Mouse (Mus musculus) liver, embryonic 14.5 days (tissue): ENCODE data around the gene Cnp. TPM values are rescaled to one million over a fixed set of nuclear protein-coding genes. Genes with fewer than 3 reads are reported as not detected.

Source experiments
- ATAC-seq: fragments of 200-750 bp; cut with Nextera tagmentation; 2 replicates; pipeline ENCODE4 v1.8.0; 2017; ENCODE audit warnings: moderate number of reproducible peaks, mild to moderate bottlenecking, moderate library complexity; ENCODE audit not compliant: insufficient read depth
- DNase-seq, 3 experiments: peaks; one replicate each; pipeline ENCODE4 v3.0.0-alpha.2; 2012 to 2013; ENCODE audit warnings: low read depth in 3 of 3, low spot score in 3 of 3
- H3K27ac ChIP-seq: fragments of 300-500 bp; sonication (generic); 2 replicates; pipeline ENCODE4 v1.5.1; 2014; ENCODE audit warnings: moderate library complexity, mild to moderate bottlenecking, control low read depth, inconsistent platforms
- H3K27me3 ChIP-seq: fragments of 300-500 bp; sonication (generic); 2 replicates; pipeline ENCODE4 v1.6.1; 2014; ENCODE audit warnings: mild to moderate bottlenecking, low read length, moderate library complexity; ENCODE audit not compliant: control insufficient read depth, insufficient read depth
- H3K36me3 ChIP-seq: fragments of 300-500 bp; sonication (generic); replicated peaks from 2 replicates; pipeline ENCODE4 v1.6.1; 2014; ENCODE audit warnings: low read depth; ENCODE audit not compliant: control insufficient read depth, insufficient read depth
- H3K4me1 ChIP-seq, 2 experiments: fragments of 200-500 bp in 1 of 2; fragments of 300-500 bp in 1 of 2; sonication (generic) in 1 of 2; replicated peaks; 2 replicates each; pipeline ENCODE4 v1.6.1; 2012 to 2014; ENCODE audit warnings: antibody characterized with exemption in 1 of 2, inconsistent platforms in 1 of 2, low read length in 1 of 2; ENCODE audit not compliant: control insufficient read depth in 2 of 2, insufficient read depth in 2 of 2
- H3K4me2 ChIP-seq: fragments of 300-500 bp; sonication (generic); 2 replicates; pipeline ENCODE4 v1.6.1; 2014; ENCODE audit warnings: low read depth, mild to moderate bottlenecking, control low read depth, moderate library complexity
- H3K4me3 ChIP-seq, 2 experiments: fragments of 200-500 bp in 1 of 2; fragments of 300-500 bp in 1 of 2; sonication (generic) in 1 of 2; 2 replicates each; pipeline ENCODE4 v1.5.1; 2012 to 2014; ENCODE audit warnings: low read depth in 2 of 2, low read length in 2 of 2, mild to moderate bottlenecking in 2 of 2, control low read depth in 1 of 2, inconsistent platforms in 1 of 2, moderate library complexity in 1 of 2; ENCODE audit not compliant: insufficient read depth in 1 of 2
- H3K9ac ChIP-seq: fragments of 300-500 bp; sonication (generic); replicated peaks from 2 replicates; pipeline ENCODE4 v1.6.1; 2014; ENCODE audit warnings: mild to moderate bottlenecking, control low read depth, moderate library complexity
- H3K9me3 ChIP-seq: fragments of 300-500 bp; sonication (generic); 2 replicates; pipeline ENCODE4 v1.6.1; 2016; ENCODE audit warnings: low read length, mixed read lengths; ENCODE audit not compliant: control insufficient read depth
- CTCF ChIP-seq: IDR thresholded peaks from 2 replicates; pipeline ENCODE4 v1.5.1; 2016; ENCODE audit warnings: antibody characterized with exemption, low read depth, control low read depth
- EP300 ChIP-seq: IDR thresholded peaks from 2 replicates; pipeline ENCODE4 v1.6.1; 2016; ENCODE audit warnings: antibody characterized with exemption, low read depth
- WGBS: fragments of 180-500 bp; shearing (Covaris S2); extraction: QIAGEN DNeasy Blood & Tissue Kit; methylation state at CpG from one replicate; pipeline ENCODE4 v1.1.7; 2014; ENCODE audit not compliant: insufficient replicate concordance; 5-methylcytosine and 5-hydroxymethylcytosine counted together
- polyA plus RNA-seq, 2 experiments: library from polyadenylated mRNA; depleted of rRNA in 1 of 2; stranded (reverse) in 1 of 2; unstranded in 1 of 2; fragments of >200 nt; fragmentation: Nextera tagmentation in 1 of 2; extraction: Ambion mirVana in 1 of 2; gene quantifications; 2 replicates each; pipeline versions ENCODE4 v1.2.1 to v1.2.3; 2012 to 2014

Gene Cnp
- polyA plus RNA-seq, 2 experiments: 6.3 to 10.0 TPM

- peak overlapping the region; percentile 79 for H3K4me2 ChIP-seq
- H3K9ac ChIP-seq: peak overlapping the region; percentile 27; the same call in 1 of the 2 replicates
- no peak for ATAC-seq
- no peaks in the 10 kb centered on the region for H3K27me3 ChIP-seq
- H3K4me3 ChIP-seq: peak overlapping the region in 1 of 2 experiments; percentile 79; a peak in 2 of 4 replicates
- peak; percentile 46 to 53 (median 50) for DNase-seq
- TF ChIP-seq EP300: no peak
- TF ChIP-seq CTCF: no peak
- H3K27ac ChIP-seq: no peak overlapping the region
- no peaks in the 10 kb centered on the region for H3K9me3 ChIP-seq
- WGBS: 54% methylated on average over 5 of the region's 5 CpGs
- H3K4me1 ChIP-seq: peaks cover 9 to 26% of the 10 kb centered on the region in 2 experiments
- peaks cover 3% of the 10 kb centered on the region; the same call in 1 of the 2 replicates for H3K36me3 ChIP-seq
Observed at GRCm38 (mm10) chr11:100623867-100624266, 49.2 kb downstream of the Cnp start.

GRCm38 (mm10) chr11:100625754-100626700, 51.3 kb downstream of the Cnp start:
- no peak for ATAC-seq
- DNase-seq: no peak
- Histone ChIP-seq H3K27ac (no peak overlapping the region), H3K9ac (no peak overlapping the region), H3K4me2 (no peak overlapping the region), H3K27me3 (no peaks in the 10 kb centered on the region), H3K36me3 (peaks cover 3% of the 10 kb centered on the region; the same call in 1 of the 2 replicates), H3K4me1 (peaks cover 5 to 20% of the 10 kb centered on the region in 2 experiments), H3K4me3 (no peak overlapping the region), H3K9me3 (no peaks in the 10 kb centered on the region)
- WGBS: 86% methylated on average over 23 of the region's 23 CpGs
- TF ChIP-seq CTCF (no peak), EP300 (no peak)

GRCm38 (mm10) chr11:100626701-100627195, 52.0 kb downstream of the Cnp start:
- WGBS: 9% methylated on average over 9 of the region's 9 CpGs
- Histone ChIP-seq H3K4me1 (peaks cover 5 to 20% of the 10 kb centered on the region in 2 experiments), H3K27me3 (no peaks in the 10 kb centered on the region), H3K9me3 (no peaks in the 10 kb centered on the region), H3K36me3 (peaks cover 3% of the 10 kb centered on the region; the same call in 1 of the 2 replicates), H3K4me3 (no peak overlapping the region), H3K9ac (no peak overlapping the region), H3K27ac (no peak overlapping the region), H3K4me2 (no peak overlapping the region; the same call in 1 of the 2 replicates)
- ATAC-seq (peak; percentile 50; the same call in 1 of the 2 replicates), DNase-seq (peak; percentile 34 to 47 (median 41))
- peak; percentile 94 for TF ChIP-seq CTCF
- no peak for TF ChIP-seq EP300

- WGBS: 46% methylated on average over 5 of the region's 5 CpGs
- Histone ChIP-seq H3K27me3 (no peaks in the 10 kb centered on the region), H3K9me3 (no peaks in the 10 kb centered on the region), H3K4me1 (peaks cover 5 to 17% of the 10 kb centered on the region in 2 experiments), H3K4me3 (no peak overlapping the region), H3K27ac (no peak overlapping the region), H3K36me3 (peaks cover 3% of the 10 kb centered on the region; the same call in 1 of the 2 replicates), H3K4me2 (no peak overlapping the region), H3K9ac (no peak overlapping the region)
- TF ChIP-seq EP300 (no peak), CTCF (no peak)
- no peak for DNase-seq
- ATAC-seq: no peak
Observed at GRCm38 (mm10) chr11:100628056-100628455, 53.4 kb downstream of the Cnp start.

GRCm38 (mm10) chr11:100628862-100629352, 54.2 kb downstream of the Cnp start:
- Histone ChIP-seq H3K9ac (no peak overlapping the region), H3K4me2 (no peak overlapping the region), H3K36me3 (peaks cover 3% of the 10 kb centered on the region; the same call in 1 of the 2 replicates), H3K4me3 (no peak overlapping the region), H3K4me1 (peaks cover 1 to 14% of the 10 kb centered on the region in 2 experiments), H3K9me3 (no peaks in the 10 kb centered on the region), H3K27me3 (no peaks in the 10 kb centered on the region), H3K27ac (no peak overlapping the region)
- TF ChIP-seq EP300 (no peak), CTCF (no peak)
- DNase-seq (no peak), ATAC-seq (no peak)
- 55% methylated on average over 13 of the region's 13 CpGs for WGBS
